Mouse (Mus musculus) limb, embryonic 14.5 days (tissue): Measurements from ENCODE around the gene Poll. TPM values are rescaled to one million over a fixed set of nuclear protein-coding genes. Genes with fewer than 3 reads are reported as not detected.

Source experiments
- ATAC-seq: fragments of 200-750 bp; cut with Nextera tagmentation; 2 replicates; pipeline ENCODE4 v1.8.0; 2017; ENCODE audit warnings: low read depth, moderate number of reproducible peaks, moderate TSS enrichment; ENCODE audit not compliant: low FRiP score
- DNase-seq: peaks from one replicate; pipeline ENCODE4 v3.0.0-alpha.2; 2015; ENCODE audit warnings: low spot score
- H3K27ac ChIP-seq: fragments of 300-500 bp; sonication (generic); replicated peaks from 2 replicates; pipeline ENCODE4 v1.5.1; 2014; ENCODE audit warnings: low read depth, mild to moderate bottlenecking, low read length, moderate library complexity, mixed read lengths
- H3K27me3 ChIP-seq: fragments of 300-500 bp; sonication (generic); 2 replicates; pipeline ENCODE4 v1.6.1; 2014; ENCODE audit warnings: low read length, mixed read lengths; ENCODE audit not compliant: control insufficient read depth, insufficient read depth
- H3K36me3 ChIP-seq: fragments of 300-500 bp; sonication (generic); 2 replicates; pipeline ENCODE4 v1.6.1; 2014; ENCODE audit warnings: mild to moderate bottlenecking, low read length, moderate library complexity, mixed read lengths; ENCODE audit not compliant: control insufficient read depth, insufficient read depth
- H3K4me1 ChIP-seq: fragments of 300-500 bp; sonication (generic); 2 replicates; pipeline ENCODE4 v1.6.1; 2014; ENCODE audit warnings: antibody characterized with exemption, low read length, mixed read lengths; ENCODE audit not compliant: control insufficient read depth, insufficient read depth
- H3K4me2 ChIP-seq: fragments of 300-500 bp; sonication (generic); replicated peaks from 2 replicates; pipeline ENCODE4 v1.6.1; 2014; ENCODE audit warnings: low read depth, mild to moderate bottlenecking, low read length, moderate library complexity; ENCODE audit not compliant: severe bottlenecking
- H3K4me3 ChIP-seq: fragments of 300-500 bp; sonication (generic); replicated peaks from 2 replicates; pipeline ENCODE4 v1.5.1; 2014; ENCODE audit warnings: low read length
- H3K9ac ChIP-seq: fragments of 300-500 bp; sonication (generic); 2 replicates; pipeline ENCODE4 v1.6.1; 2014; ENCODE audit warnings: mild to moderate bottlenecking, low read depth, low read length, moderate library complexity; ENCODE audit not compliant: severe bottlenecking
- H3K9me3 ChIP-seq: fragments of 300-500 bp; sonication (generic); 2 replicates; pipeline ENCODE4 v1.6.1; 2016; ENCODE audit warnings: low read length; ENCODE audit not compliant: control insufficient read depth
- POLR2A ChIP-seq: fragments of 200-500 bp; IDR thresholded peaks from 2 replicates; pipeline ENCODE4 v1.8.0; 2012; ENCODE audit warnings: inconsistent platforms, mild to moderate bottlenecking, moderate library complexity, borderline replicate concordance; ENCODE audit not compliant: insufficient read depth, insufficient read length; ENCODE audit errors: extremely low read depth
- WGBS: fragments of 180-500 bp; shearing (Covaris S2); extraction: QIAGEN DNeasy Blood & Tissue Kit; methylation state at CpG from one replicate; pipeline ENCODE4 v1.1.7; 2014; 5-methylcytosine and 5-hydroxymethylcytosine counted together
- polyA plus RNA-seq, 2 experiments: library from polyadenylated mRNA; depleted of rRNA in 1 of 2; stranded (reverse) in 1 of 2; unstranded in 1 of 2; fragments of >200 nt; fragmentation: Nextera tagmentation in 1 of 2; extraction: Ambion mirVana in 1 of 2; gene quantifications; 2 replicates each; pipeline versions ENCODE4 v1.2.1 to v1.2.3; 2012 to 2014

The Poll gene
- polyA plus RNA-seq, 2 experiments, result 12.3 to 12.5 TPM

DNA sequence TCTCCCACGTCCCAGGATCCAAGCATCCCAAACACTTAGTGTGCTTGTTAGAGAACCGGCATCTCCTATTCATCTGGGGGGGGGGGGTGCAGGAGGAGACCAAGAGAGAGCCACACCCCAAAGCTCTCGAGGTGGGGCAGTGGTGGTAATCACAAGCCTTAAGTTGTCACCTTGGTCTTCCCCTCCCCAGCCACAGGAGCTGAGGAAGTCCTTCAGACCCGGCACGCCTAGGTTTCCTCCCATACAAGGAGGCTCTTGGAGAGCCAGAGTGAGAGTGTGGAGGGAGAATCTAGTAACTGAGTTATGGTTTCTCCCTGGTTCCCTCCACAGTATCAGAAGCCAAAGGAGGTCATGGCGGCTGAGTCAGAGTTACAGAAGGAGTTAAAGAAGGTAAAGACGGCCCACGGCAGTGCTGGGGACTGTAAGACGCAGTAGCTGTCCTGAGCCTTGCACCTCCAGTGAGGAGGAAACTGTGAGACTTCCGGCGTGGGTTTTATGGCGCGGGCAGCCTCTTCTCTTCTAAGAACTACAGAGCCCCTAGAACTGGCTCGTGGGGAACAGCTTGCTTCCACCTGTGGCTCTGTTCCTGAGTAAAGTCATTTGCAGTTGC lies 16.9 kb upstream of the Poll start:
- no peak for TF ChIP-seq POLR2A
- H3K27ac ChIP-seq, result no peak overlapping the region
- no peak overlapping the region for H3K4me3 ChIP-seq
- H3K4me1 ChIP-seq, result peaks cover 34% of the 10 kb centered on the region
- DNase-seq (no peak), ATAC-seq (no peak)
- H3K27me3 ChIP-seq, result no peaks in the 10 kb centered on the region
- H3K4me2 ChIP-seq, result no peak overlapping the region
- no peaks in the 10 kb centered on the region for H3K9me3 ChIP-seq
- peaks cover 43% of the 10 kb centered on the region for H3K36me3 ChIP-seq
- WGBS, result 66% methylated on average over 14 of the region's 14 CpGs
- H3K9ac ChIP-seq, result no peak overlapping the region

DNA sequence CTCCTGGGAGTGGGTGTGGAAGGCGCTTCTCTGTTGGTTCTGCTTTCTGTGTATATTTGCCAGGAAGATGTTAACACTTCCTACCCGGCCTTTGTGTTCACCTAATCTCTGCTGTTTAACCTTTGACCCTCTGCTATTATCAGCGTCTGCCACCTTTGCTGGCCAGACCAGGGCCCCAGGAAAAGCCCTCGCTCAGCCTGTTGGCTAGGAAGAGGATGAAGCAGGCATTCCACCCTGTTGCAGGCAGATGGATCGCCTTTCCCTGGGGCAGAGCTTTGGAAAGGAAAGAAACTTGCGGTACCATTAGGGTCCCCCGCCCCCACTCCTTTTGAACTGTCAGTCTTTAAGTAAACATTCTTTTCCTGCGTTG lies 15.3 kb upstream of the Poll start:
- H3K27me3 ChIP-seq, result no peaks in the 10 kb centered on the region
- H3K36me3 ChIP-seq, result peaks cover 37% of the 10 kb centered on the region
- WGBS, result 15% methylated on average over 8 of the region's 8 CpGs
- H3K9me3 ChIP-seq, result no peaks in the 10 kb centered on the region
- peaks cover 28% of the 10 kb centered on the region for H3K4me1 ChIP-seq
- ATAC-seq (no peak), DNase-seq (no peak)
- no peak overlapping the region for H3K4me2 ChIP-seq
- no peak for TF ChIP-seq POLR2A
- H3K9ac ChIP-seq, result no peak overlapping the region; the same call in 1 of the 2 replicates
- no peak overlapping the region for H3K4me3 ChIP-seq
- H3K27ac ChIP-seq, result no peak overlapping the region

DNA sequence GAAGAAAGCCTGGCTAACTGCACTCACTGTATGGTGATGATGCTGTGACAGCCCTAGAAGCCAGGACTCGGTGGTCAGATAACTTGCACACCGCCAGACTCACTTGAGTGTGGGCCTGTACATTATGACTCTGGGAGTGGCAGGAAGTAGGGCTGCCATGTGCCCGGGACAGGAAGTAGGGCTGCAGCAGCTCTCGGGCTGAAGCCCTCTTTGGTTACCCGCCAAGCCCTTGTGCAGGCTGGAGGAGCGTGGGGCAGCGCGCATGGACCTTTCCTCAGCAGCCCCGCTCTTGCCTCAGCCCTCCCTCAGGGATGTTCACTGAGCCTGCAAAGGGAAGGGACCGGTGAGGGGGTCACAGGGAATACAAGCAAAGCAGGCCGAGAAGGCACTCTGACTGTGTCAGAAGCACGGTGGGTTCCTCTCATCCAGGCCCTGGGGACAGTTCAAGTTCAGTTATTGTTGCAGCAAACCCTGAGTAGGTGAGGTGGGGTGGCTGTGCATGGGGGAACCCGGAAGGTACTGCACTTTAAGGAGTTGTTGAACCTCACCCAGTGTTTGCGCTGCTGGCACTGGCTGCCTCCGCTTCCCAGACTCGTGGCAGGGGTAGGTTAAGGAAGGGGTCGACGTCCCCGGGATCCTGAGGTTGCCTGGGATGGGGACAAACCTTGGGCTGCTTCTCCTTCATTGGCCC lies 14.8 kb upstream of the Poll start:
- WGBS, result 48% methylated on average over 19 of the region's 19 CpGs

DNA sequence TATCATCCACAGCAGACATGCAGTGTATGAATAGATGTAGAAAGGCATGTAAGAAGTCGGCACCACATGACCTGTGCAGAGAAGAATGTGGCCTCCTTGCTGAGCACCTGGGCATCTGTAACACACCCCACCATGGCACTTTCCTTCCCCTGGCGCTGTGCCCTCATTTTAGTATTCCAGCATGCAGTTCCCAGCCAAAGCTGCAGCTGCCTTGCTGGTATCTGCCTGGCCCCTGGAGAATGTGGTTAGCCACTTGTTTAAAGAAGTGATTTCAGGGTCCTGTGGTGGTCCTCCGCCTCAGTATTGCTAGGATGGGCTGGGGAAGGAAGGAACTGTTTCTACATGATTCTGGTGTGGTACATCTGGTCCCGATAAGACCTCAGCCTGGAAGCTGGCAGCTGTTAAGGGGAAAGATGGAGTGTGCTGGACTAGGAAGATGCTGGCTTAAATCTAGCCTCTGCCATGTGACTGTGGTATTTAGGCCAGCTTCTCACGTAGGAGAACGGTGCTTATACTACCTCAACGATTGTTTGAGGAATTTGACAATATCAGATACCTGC lies 14.1 kb upstream of the Poll start:
- no peak for TF ChIP-seq POLR2A
- no peaks in the 10 kb centered on the region for H3K9me3 ChIP-seq
- no peak overlapping the region for H3K27ac ChIP-seq
- no peaks in the 10 kb centered on the region for H3K27me3 ChIP-seq
- H3K4me2 ChIP-seq, result no peak overlapping the region
- WGBS, result 49% methylated on average over 7 of the region's 7 CpGs
- peak; percentile 48; the same call in 1 of the 2 replicates for ATAC-seq
- no peak overlapping the region for H3K4me3 ChIP-seq
- no peak for DNase-seq
- no peak overlapping the region for H3K9ac ChIP-seq
- peaks cover 33% of the 10 kb centered on the region for H3K36me3 ChIP-seq
- H3K4me1 ChIP-seq, result peaks cover 29% of the 10 kb centered on the region

More for the DNA sequence above, 14.8 kb upstream of the Poll start:
- no peak overlapping the region for H3K4me3 ChIP-seq
- TF ChIP-seq POLR2A, result no peak
- DNase-seq, result no peak
- H3K27ac ChIP-seq, result 0 out of 2 replicates have a peak overlapping the region, but pooled peaks have one; percentile 15
- no peaks in the 10 kb centered on the region for H3K9me3 ChIP-seq
- H3K36me3 ChIP-seq, result peaks cover 37% of the 10 kb centered on the region
- H3K27me3 ChIP-seq, result no peaks in the 10 kb centered on the region
- H3K4me1 ChIP-seq, result peaks cover 25% of the 10 kb centered on the region
- no peak overlapping the region for H3K9ac ChIP-seq
- no peak for ATAC-seq
- no peak overlapping the region for H3K4me2 ChIP-seq

DNA sequence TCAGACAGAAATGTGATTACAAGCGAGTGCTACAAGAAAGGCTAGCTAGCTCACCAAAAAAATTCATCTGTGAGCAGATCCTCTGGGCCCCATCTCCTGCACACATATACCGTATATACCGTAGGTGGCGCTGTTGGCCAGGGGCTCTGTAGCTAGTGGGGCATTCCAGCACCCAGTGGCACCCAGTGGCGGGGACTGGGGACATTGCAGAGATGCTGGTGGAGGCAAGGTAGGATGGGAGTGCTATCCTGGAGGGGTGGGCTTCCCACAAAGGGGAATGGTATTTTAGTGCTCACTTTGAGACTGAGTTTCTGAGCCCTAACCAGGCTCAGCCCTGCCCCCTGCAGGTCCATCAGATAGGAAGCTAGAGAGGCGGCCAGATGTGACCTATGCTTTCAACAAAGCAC lies 13.5 kb upstream of the Poll start:
- no peak overlapping the region for H3K27ac ChIP-seq
- no peaks in the 10 kb centered on the region for H3K27me3 ChIP-seq
- peak; percentile 42; the same call in 1 of the 2 replicates for ATAC-seq

More for the DNA sequence above, 13.5 kb upstream of the Poll start:
- H3K4me2 ChIP-seq, result no peak overlapping the region
- no peak overlapping the region for H3K4me3 ChIP-seq
- peak; percentile 76 for DNase-seq
- H3K4me1 ChIP-seq, result peaks cover 33% of the 10 kb centered on the region
- H3K9ac ChIP-seq, result no peak overlapping the region
- peaks cover 27% of the 10 kb centered on the region for H3K36me3 ChIP-seq
- 23% methylated on average over 6 of the region's 6 CpGs for WGBS
- no peak for TF ChIP-seq POLR2A
- no peaks in the 10 kb centered on the region for H3K9me3 ChIP-seq
